Mouse (Mus musculus): ENCODE measurements around the gene H1f0. TPM values are rescaled to one million over a fixed set of nuclear protein-coding genes. Genes with fewer than 3 reads are reported as not detected.

H1f0 gene
- total RNA-seq, 2 experiments from 2014 or later = 62.5 to 70.0 TPM

- DNase-seq = no peak
Measured at GRCm38 (mm10) chr15:79068416-79068815, 40.2 kb downstream of the H1f0 start.

GRCm38 (mm10) chr15:79071117-79072039 lies 43.1 kb downstream of the H1f0 start:
- peak; percentile 54 to 60 for DNase-seq

GRCm38 (mm10) chr15:79073752-79074151 lies 45.5 kb downstream of the H1f0 start:
- no peak for DNase-seq

- DNase-seq = no peak
Measured at GRCm38 (mm10) chr15:79074446-79074845, 46.2 kb downstream of the H1f0 start.

GRCm38 (mm10) chr15:79074913-79075532 lies 46.8 kb downstream of the H1f0 start, which contains the start of gene Eif3l:
Gene Eif3l, plus strand, starts transcription at chr15:79075179.
- peak; percentile 92 to 94 for DNase-seq

GRCm38 (mm10) chr15:79075658-79076365 lies 47.6 kb downstream of the H1f0 start:
- DNase-seq = no peak

GRCm38 (mm10) chr15:79079567-79079966 lies 51.3 kb downstream of the H1f0 start:
- no peak for DNase-seq

Small RNA genes lying within 50 kb of the gene (microRNA-seq; reads per million reads assigned to microRNA genes)
- gene Mir6956 = 1.1 to 2.4 reads per million in 2 experiments

Other genes starting within 250 kb of the H1f0 start
- gene Card10, start 225.4 kb upstream of the H1f0 start, total RNA-seq (2021) = 10 to 100 TPM; 14.1 to 14.5 TPM
- 10 to 100 TPM; 26.3 to 27.9 TPM for gene Cdc42ep1, start 185.8 kb upstream of the H1f0 start, total RNA-seq (2021)
- gene Lgals2, start 172.9 kb upstream of the H1f0 start, total RNA-seq (2021) = not detected
- 10 to 100 TPM; 40.3 to 45.2 TPM for gene Gga1, start 151.3 kb upstream of the H1f0 start, total RNA-seq (2021)
- under 1 TPM; 0.10 to 0.27 TPM for gene Gm49510, start 128.8 kb upstream of the H1f0 start, total RNA-seq (2021)
- gene Sh3bp1, start 128.7 kb upstream of the H1f0 start, total RNA-seq (2021) = 1 to 10 TPM; 3.5 to 7.1 TPM
- under 1 TPM; 0.62 to 0.64 TPM for gene Pdxp, start 114.5 kb upstream of the H1f0 start, total RNA-seq (2021)
- 100 to 1,000 TPM; 185 to 222 TPM for gene Lgals1, start 101.7 kb upstream of the H1f0 start, total RNA-seq (2021)
- 10 to 100 TPM; 15.7 to 19.1 TPM for gene Nol12, start 93.5 kb upstream of the H1f0 start, total RNA-seq (2021)
- gene Triobp, start 80.7 kb upstream of the H1f0 start, total RNA-seq (2021) = 10 to 100 TPM; 25.5 to 30.2 TPM
- not detected for gene Galr3, start 13.4 kb downstream of the H1f0 start, total RNA-seq (2021)
- gene Ankrd54, start 34.4 kb downstream of the H1f0 start, total RNA-seq (2021) = 1 to 10 TPM; 7.2 to 8.6 TPM
- 10 to 100 TPM; 70.4 to 73.8 TPM for gene Eif3l, start 46.7 kb downstream of the H1f0 start, total RNA-seq (2021)
- 10 to 100 TPM; 38.5 to 44.1 TPM for gene Micall1, start 80.4 kb downstream of the H1f0 start, total RNA-seq (2021)
- gene Polr2f, start 112.6 kb downstream of the H1f0 start, total RNA-seq (2021) = 100 to 1,000 TPM; 135 TPM
- 1 to 10 TPM in 1 of 2 experiments, under 1 TPM in 1; 0.89 to 3.4 TPM for gene 1700088E04Rik, start 112.8 kb downstream of the H1f0 start, total RNA-seq (2021)
- gene Sox10, start 136.8 kb downstream of the H1f0 start, total RNA-seq (2021) = 1 to 10 TPM; 1.4 TPM
- gene Pick1, start 200.7 kb downstream of the H1f0 start, total RNA-seq (2021) = 10 to 100 TPM; 22.4 to 22.8 TPM
- 1 to 10 TPM; 1.2 to 1.3 TPM for gene Gm49486, start 200.9 kb downstream of the H1f0 start, total RNA-seq (2021)
- under 1 TPM; 0.50 to 0.64 TPM for gene Slc16a8, start 226.3 kb downstream of the H1f0 start, total RNA-seq (2021)

Measured in heart, adult 18-20 months (tissue).